Mouse (Mus musculus): ENCODE measurements at regions not wholly inside any gene's neighbourhood (a gene's known extent, or its start where the extent isn't known, plus 50 kb on each side); places are given as distances from the start of the nearest gene placed in this dataset.

GRCm38 (mm10) chr16:76082465-76082864, 60.4 kb upstream of the Samsn1 start:
- intact Hi-C loops (cut with DNase I) = no loop called here

GRCm38 (mm10) chr16:76079761-76080502, 57.9 kb upstream of the Samsn1 start:
- intact Hi-C loops (cut with DNase I) = no loop called here
- DNase-seq = no peak

More at GRCm38 (mm10) chr16:76082465-76082864, 60.4 kb upstream of the Samsn1 start:
- DNase-seq = no peak

GRCm38 (mm10) chr16:76078219-76078618, 56.1 kb upstream of the Samsn1 start:
- intact Hi-C loops (cut with DNase I) = no loop called here
- DNase-seq = no peak

GRCm38 (mm10) chr16:76076231-76076630, 54.1 kb upstream of the Samsn1 start:
- intact Hi-C loops (cut with DNase I) = no loop called here
- DNase-seq = no peak

Data from left cerebral cortex, postnatal 4 days (tissue).